Mouse (Mus musculus) liver, adult (tissue): ENCODE data around the gene Hemgn.

Experiments
- GATA4 ChIP-seq: IDR thresholded peaks from 2 replicates; pipeline ENCODE4 v1.6.1; 2014; ENCODE audit warnings: mild to moderate bottlenecking, low read length; ENCODE audit not compliant: insufficient replicate concordance

The Hemgn gene

DNA sequence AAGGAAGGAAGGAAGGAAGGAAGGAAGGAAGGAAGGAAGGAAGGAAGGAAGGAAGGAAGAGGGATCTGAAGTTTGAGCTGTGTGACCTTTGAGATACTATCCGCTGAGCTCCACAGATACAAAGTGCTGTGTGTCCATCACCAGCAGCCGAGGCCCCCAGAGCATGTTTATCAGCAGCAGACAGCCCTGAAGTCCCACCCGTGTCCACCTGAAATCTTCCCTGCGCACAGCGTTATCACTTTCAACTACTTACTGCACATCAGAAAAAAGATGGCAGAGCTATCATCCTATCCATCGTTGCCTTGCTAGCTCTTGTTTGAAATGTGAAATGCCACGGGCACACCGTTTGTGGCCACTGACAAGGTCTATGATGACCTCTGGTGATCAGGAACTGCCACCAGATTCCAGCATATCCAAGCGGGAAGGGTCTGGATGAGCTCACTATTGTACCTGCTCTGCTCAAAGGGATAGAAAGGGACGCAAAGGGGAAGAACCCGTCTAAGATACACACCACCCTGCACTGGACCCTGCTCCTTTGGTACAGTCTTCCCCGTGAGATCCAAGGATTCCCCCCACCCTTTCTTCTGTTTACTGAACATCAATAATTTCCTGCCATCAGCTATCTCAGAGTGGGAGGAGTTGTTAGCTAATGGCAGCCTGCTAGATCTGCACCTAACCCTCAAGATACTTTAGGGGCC lies 19.2 kb upstream of the Hemgn start:
- TF ChIP-seq GATA4: no peak

DNA sequence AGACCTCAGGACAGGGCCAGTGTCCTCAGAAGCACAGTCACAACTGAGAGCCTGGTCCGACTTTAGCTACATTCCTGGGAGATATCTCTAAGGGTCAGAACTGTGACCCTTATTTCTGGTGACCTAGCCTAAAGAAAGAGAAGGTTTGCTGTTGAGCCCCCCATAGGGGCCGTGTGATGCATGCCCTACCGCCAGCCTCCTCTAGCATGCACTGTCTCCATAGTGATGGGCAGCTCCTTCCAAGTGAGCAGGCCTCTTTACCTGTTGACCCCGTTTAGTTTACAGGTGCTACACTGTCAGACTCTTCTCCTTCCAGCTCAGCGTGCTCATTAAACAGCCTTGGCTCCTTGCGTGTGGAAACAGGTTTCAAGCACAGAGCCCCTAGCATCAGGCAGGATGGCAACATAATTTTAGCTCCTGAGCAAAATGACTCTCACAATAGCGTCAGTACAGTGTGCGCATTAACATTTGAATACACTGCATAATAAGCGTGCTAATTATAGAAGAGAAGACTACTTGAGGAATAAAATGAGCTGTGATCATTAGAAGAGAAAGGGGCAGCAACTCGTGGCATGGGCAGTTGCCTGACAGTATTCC lies 15.7 kb upstream of the Hemgn start:
- no peak for TF ChIP-seq GATA4

DNA sequence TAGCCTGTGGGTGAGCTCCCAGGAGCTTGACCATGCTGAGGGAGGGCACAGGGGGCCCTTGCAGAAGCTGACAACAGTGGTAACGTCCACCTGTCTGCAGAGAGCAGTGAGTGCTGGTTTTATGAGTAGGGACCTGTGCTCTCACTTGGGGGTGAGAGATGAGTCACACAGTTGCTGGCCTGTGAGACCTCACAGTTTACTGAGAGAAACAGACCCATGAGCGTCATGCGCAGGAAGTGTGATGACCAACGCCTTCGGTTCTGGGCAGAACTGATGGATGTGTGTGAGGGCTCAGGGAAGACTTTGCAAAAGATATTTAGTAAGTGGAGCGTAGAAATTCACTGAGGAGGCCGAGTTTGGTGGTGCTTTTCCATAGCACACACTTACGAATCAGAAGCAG lies 9.3 kb upstream of the Hemgn start:
- TF ChIP-seq GATA4: no peak

DNA sequence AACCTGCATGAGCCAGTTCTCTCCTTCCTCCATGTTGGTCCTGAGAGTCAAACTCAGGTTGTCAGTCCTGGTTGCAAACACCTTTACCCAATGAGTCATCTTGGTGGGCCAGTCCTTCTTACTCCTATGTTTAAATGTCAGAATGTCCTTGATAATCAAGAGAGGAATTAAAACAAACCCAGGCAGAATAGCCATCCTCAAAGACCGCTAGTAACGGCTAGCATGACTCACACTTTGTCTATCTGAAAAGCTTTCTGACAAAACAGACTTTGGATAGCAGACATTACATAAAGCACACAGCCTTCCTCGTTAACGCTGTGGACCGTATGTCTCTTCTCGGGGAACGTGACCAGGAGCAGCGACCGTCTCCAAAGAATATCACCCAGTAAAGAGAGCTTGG lies 5.5 kb upstream of the Hemgn start:
- TF ChIP-seq GATA4: no peak

DNA sequence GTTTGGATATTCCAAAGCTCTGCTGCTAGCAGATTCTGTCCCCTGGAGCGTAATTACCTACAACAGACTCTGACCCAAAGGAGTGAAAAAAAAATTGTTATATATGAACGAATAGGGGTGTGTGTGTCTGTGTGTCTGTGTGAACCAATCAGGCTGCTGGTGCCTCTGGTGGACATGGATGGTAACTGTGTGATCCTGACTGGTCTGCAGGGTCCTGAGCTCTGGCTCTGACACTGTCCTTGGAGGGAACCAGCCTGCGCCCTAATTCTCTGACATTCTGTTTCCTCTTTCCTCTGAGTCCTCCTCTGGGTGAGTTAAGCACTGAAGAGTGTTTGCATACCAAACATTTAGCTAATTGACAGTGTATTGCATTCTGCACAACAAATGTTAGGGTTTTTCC lies 4.2 kb upstream of the Hemgn start:
- TF ChIP-seq GATA4: no peak

DNA sequence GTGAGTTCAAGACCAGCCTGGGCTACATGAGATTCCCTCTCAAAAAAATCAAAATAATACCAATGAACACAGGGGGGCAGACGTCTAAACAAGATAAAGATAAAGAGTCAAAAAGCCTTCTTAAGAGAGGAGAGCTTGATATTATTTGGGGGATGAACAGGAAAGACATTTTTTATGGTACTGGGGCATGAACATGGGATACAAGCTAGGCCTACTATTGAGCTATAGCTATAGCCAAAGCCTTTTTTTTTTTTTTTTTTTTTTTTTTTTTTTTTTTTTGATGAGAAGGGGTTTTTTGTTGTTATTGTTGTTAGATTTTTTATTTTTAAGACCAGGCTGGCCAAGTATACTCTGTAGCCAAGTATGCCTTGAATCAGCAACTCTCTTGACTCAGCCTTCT lies 1.2 kb downstream of the Hemgn start:
- TF ChIP-seq GATA4: no peak

DNA sequence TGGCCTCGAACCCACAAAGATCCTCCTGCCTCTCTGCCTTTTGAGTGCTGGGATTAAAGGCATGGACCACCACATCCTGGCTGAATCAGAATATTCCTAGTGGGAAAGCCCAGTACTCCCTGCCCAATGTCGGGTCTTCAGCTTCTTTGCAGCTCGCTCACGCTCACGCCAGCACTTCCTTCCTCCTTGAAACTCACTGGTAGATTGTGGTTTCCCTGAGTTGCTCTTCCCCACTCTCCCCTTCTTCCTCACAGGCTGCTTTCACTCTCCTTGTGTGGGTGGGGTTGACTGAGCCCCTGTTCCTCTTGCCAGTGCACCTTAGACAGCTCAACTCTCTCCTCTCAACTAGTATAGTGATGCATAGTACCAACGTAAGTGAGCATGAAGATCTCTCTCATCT lies 1.8 kb downstream of the Hemgn start:
- TF ChIP-seq GATA4: no peak

DNA sequence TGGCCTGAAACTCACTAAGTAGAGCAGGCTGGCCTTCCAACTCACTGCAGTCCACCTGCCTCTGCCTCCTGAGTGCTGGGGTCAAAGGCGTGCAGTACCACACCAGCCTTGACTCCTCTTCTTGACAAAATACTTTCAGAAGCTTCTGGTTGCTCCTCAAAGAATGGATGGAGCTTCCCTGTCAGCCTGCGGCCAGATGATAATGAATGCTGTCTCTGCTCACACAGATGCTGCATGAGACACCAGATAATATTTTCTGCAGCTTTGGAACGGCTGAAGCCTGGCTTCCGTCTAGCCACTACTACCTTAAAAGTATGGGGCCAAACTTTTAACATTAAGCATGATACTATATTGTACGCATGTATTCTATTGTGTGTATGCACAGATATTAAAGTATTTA lies 2.6 kb downstream of the Hemgn start:
- no peak for TF ChIP-seq GATA4

DNA sequence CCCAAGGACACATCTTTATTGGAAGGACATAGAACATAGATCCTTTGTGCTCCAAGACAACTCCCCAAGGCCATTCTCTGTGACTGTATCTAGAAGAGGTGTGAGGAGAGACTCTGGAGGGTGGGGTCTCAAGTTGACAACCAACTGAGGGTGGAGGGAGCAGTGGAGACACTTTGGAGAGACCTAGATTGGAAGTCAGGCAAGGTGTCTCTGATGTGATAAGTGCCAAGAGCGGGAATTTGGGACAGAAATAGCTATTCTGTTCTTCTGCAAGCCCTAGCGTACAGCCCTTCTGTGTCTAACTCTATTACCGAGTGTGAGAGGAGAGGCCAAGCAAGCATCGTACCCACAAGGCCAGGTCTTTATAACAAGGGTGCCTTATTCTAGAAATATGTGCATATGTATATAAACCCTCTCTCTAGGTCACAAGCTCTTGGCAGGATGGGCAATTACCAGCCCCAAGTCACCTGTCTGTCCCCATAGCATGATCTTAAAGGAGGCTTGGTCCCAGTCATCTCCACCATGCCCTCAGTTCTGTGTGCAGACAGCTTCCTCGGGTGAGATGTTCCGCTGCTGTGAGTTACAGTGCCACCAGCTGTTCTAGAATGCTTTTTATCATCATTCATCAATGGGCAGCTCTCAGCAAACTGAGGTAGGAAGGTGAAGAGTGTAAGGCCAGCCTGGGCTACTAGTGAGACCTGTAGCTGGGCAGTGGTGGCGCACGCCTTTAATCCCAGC lies 6.2 kb downstream of the Hemgn start:
- TF ChIP-seq GATA4: no peak

DNA sequence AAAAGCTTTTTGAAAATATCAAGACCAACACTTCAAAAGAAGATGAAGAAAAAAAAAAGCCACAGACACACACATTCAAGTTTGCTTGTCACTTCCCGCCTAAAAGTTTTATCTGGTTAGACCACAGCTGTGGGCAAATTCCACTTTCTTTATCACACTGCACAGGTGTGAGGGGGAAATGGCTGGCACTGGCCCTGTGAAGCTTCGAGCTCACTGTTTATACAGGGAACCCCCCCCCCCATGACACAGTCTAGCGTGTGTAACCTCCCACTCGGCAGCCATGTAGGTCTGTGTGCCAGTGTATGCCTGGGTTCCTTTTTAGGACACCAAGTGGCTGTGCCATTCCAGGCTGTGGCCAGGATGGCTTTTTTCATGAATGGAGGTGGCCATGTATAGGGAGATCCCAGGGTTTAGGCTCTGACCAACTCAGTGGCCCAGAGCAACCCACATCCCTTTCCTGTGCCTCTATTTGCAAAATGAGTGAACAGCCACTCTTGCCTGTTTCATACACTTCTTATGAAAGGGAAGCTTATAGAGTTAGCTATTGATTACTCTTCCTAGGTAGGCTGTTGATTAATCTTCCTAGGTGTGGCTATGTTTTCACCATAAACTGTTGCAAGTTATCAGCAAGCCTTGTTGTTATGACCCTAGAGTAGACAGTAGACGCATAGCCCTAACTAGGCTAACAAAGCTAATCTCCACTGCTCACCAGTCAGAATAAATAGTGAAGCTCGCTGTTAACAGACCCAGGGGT lies 9.1 kb downstream of the Hemgn start:
- no peak for TF ChIP-seq GATA4

DNA sequence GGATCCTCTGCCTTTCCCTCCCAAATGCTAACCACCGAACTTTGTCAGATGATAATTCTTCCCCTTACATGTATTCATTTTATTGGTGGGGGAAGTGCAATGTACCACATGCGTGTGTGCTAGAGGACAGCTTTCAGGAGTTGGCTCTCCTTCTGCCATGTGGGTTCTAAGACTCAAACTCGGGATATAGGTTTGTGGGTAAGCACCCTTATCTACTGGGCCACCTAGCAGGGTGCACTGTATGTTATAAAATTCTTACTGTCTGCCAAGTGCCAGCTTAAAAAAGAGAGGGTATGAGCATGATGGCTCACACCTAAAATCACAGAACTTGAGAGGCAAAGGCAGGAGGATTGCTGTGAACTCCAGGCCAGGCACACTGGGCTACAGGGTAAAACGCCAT lies 14.5 kb downstream of the Hemgn start:
- TF ChIP-seq GATA4: no peak

DNA sequence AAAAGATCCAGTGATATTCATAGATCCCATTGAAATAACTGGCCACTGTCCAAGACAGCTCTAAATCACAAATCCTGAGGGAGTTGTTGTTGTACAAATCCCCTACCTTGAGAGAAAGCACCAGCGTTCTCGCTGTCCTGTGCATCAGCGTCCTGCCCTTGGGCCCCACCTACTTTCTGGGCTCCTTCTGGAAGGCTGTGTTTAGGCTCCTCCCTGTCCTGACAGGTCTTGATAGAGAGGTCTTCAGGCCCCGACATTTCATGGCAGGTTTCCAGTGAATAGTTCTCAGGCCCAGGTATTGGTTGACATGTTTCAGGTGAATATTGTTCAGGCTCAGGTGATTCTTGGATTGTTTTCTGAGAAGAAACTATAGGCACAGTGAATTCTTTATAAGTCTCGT lies 17.6 kb downstream of the Hemgn start:
- TF ChIP-seq GATA4: no peak

DNA sequence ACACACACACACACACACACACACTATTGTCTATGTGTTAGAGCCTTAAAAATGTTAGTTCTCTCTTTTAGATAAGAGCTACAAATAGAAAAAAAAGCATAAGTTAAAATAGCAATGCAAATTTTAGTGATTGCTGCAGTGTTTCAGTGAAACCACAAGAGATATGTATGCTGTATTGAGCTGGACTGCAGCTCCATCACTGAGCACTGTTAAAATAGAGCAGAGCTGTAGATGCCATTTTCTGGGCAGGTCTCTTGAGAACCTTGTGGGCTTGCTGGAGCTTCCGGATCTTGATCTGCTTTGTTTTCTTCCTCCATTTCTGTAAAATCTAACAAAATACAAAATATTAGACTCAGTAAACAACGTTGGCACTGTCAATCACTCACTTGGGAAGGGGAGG lies 18.9 kb downstream of the Hemgn start:
- no peak for TF ChIP-seq GATA4

DNA sequence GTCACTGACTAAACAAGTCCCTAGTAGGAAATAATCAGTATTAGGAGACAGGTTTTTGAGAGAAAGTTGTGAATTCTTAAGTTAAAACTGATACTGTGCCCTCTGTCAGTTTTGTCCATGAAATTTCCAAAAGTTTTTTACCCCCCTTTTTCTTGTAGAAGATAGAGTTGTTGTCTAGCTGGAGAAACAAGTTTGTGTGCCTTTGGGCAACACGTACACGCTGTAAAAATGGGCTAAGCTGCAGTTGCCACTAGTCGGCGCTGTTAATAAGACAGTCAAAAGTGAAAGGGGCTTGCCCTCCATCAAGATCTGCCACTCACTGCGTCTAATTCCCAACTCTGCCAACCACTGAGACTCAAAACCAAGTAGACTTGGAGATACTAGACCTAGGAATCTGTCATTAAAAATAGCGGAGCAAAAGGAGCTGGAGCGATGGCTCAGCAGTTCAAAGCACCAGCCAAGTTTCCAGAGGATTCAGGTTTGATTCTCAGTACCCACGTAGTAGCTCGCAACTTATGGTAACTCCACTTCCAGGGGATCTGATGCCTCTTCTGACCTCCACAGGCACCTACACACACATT lies 22.8 kb downstream of the Hemgn start:
- TF ChIP-seq GATA4: no peak

DNA sequence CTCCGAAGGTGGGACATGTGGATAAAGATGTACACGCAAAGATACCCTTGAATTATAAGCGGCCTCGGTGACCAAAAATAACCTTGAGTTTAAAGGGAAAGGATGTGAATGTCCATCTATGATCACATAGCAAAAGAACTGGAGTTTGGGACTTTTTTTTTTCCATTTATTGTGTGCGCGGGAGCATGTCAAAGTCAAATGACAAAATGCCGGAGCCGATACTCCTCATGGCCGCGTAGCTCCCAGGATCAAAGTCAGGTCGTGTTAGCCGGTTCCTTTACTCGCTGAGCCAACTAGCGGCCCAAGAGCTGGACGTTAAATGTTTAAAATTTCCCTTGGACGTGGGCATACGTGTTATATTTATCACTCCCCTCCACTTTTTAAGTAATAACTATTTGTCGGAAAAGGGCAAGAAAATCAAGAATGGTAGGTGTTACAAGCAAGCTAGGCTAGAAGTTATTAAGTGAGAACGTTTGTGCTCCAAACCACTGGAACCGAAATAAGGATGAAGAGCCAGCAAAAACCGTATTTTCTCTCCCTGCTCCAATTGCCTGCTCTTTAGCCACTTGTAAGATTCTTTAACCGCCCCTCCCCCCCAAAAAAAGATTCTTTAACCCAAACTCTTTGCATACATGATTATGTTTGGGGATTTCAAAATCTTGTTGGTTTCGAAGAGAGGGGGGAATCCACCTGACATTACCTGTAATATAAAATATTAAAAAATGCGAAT lies 23.5 kb downstream of the Hemgn start:
- TF ChIP-seq GATA4: no peak; the same call in 1 of the 2 replicates

DNA sequence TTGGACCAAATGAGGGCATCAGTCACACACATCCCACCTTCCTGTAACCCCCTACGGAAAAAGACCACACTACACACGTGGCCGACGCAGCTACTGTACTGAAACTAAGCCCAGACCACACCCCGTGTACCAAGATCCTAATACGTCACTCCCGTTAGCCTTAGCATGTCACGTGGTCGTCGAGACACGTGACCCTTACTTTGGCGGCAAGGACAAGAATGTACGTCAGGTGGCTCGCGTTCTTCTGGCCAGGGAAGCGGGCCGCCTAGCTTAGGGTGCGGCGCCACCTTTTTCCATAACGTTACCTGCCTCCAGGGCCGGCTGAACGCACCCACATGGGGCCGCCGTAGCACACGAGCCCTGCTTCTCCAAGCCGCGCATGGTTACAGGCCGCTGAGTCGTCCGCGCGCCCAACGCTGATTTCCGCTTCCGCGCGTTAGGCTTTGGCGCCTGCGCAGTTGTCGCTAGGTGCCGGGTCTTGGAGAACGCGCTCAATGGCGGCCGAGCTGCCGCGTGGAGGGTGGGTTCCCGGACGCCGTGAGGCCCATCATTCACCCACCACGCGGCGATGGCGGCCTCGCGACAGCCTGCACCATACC lies 24.2 kb downstream of the Hemgn start, which contains the start of gene Trmo:
TSS of gene Trmo (minus strand) at position 425 of the 599 bp plus-strand sequence.
- peak; percentile 33; the same call in 1 of the 2 replicates for TF ChIP-seq GATA4
